Mouse (Mus musculus): ENCODE measurements around the gene Hmgn2. TPM values are rescaled to one million over a fixed set of nuclear protein-coding genes. Genes with fewer than 3 reads are reported as not detected.

Gene Hmgn2
- total and polyA plus RNA-seq, 2 experiments from 2014 or later: 197 to 867 TPM

GRCm38 (mm10) chr4:134011450-134012414 is 43.3 kb upstream of the Hmgn2 start:
- Histone ChIP-seq H3K27ac (ENCODE audit: low read depth) (no peak overlapping the region), H3K9ac (replicated peaks; ENCODE audit: low read depth, low read length) (no peak overlapping the region)

GRCm38 (mm10) chr4:134009709-134010108 is 41.3 kb upstream of the Hmgn2 start:
- Histone ChIP-seq H3K36me3 (replicated peaks; ENCODE audit: control insufficient read depth, insufficient read depth, low read length) (no peaks in the 10 kb centered on the region), H3K4me3 (ENCODE audit: low read depth, low read length) (no peak overlapping the region), H3K4me1 (ENCODE audit: control insufficient read depth, insufficient read depth) (peaks cover 14% of the 10 kb centered on the region), H3K27ac (ENCODE audit: low read depth) (no peak overlapping the region), H3K4me2 (ENCODE audit: low read depth, low read length) (no peak overlapping the region), H3K9ac (replicated peaks; ENCODE audit: low read depth, low read length) (no peak overlapping the region), H3K27me3 (ENCODE audit: control insufficient read depth, insufficient read depth, low read length) (no peaks in the 10 kb centered on the region; the same call in 1 of the 2 replicates), H3K9me3 (replicated peaks; ENCODE audit: control insufficient read depth, low read length) (no peaks in the 10 kb centered on the region)
- DNase-seq (ENCODE audit: low spot score) (no peak), ATAC-seq (ENCODE audit: insufficient read depth, low read depth) (no peak)
- WGBS: 73% methylated on average over 6 of the region's 6 CpGs
- TF ChIP-seq EP300 (IDR thresholded peaks at IDR 0.05; ENCODE audit: low read depth): no peak

More at GRCm38 (mm10) chr4:134011450-134012414, 43.3 kb upstream of the Hmgn2 start:
- no peak for ATAC-seq (ENCODE audit: insufficient read depth, low read depth)
- no peaks in the 10 kb centered on the region for H3K36me3 ChIP-seq (replicated peaks; ENCODE audit: control insufficient read depth, insufficient read depth, low read length)
- H3K4me3 ChIP-seq (ENCODE audit: low read depth, low read length): no peak overlapping the region
- no peak overlapping the region for H3K4me2 ChIP-seq (ENCODE audit: low read depth, low read length)
- H3K27me3 ChIP-seq (ENCODE audit: control insufficient read depth, insufficient read depth, low read length): peaks cover 13% of the 10 kb centered on the region
- H3K9me3 ChIP-seq (replicated peaks; ENCODE audit: control insufficient read depth, low read length): no peaks in the 10 kb centered on the region
- no peak for TF ChIP-seq CTCF (IDR thresholded peaks at IDR 0.05; ENCODE audit: low read depth)
- no peak for TF ChIP-seq EP300 (IDR thresholded peaks at IDR 0.05; ENCODE audit: low read depth)
- H3K4me1 ChIP-seq (ENCODE audit: control insufficient read depth, insufficient read depth): peaks cover 14% of the 10 kb centered on the region
- no peak for DNase-seq (ENCODE audit: low spot score)
- WGBS: 14% methylated on average over 16 of the region's 16 CpGs

- Histone ChIP-seq H3K4me2 (ENCODE audit: low read depth, low read length) (no peak overlapping the region), H3K27ac (ENCODE audit: low read depth) (no peak overlapping the region), H3K4me1 (ENCODE audit: control insufficient read depth, insufficient read depth) (peaks cover 5% of the 10 kb centered on the region; the same call in 1 of the 2 replicates), H3K36me3 (replicated peaks; ENCODE audit: control insufficient read depth, insufficient read depth, low read length) (no peaks in the 10 kb centered on the region), H3K9ac (replicated peaks; ENCODE audit: low read depth, low read length) (no peak overlapping the region), H3K4me3 (ENCODE audit: low read depth, low read length) (no peak overlapping the region), H3K9me3 (replicated peaks; ENCODE audit: control insufficient read depth, low read length) (no peaks in the 10 kb centered on the region), H3K27me3 (ENCODE audit: control insufficient read depth, insufficient read depth, low read length) (no peaks in the 10 kb centered on the region)
- ATAC-seq (ENCODE audit: insufficient read depth, low read depth) (no peak), DNase-seq (ENCODE audit: low spot score) (no peak)
- 92% methylated on average over 3 of the region's 3 CpGs for WGBS
- no peak for TF ChIP-seq EP300 (IDR thresholded peaks at IDR 0.05; ENCODE audit: low read depth)
- no peak for TF ChIP-seq CTCF (IDR thresholded peaks at IDR 0.05; ENCODE audit: low read depth)
Observed at GRCm38 (mm10) chr4:134006845-134007244, 38.4 kb upstream of the Hmgn2 start.

- ATAC-seq (ENCODE audit: insufficient read depth, low read depth): no peak
- WGBS: 49% methylated on average over 12 of the region's 12 CpGs
- Histone ChIP-seq H3K36me3 (replicated peaks; ENCODE audit: control insufficient read depth, insufficient read depth, low read length) (no peaks in the 10 kb centered on the region), H3K4me3 (ENCODE audit: low read depth, low read length) (no peak overlapping the region), H3K4me1 (ENCODE audit: control insufficient read depth, insufficient read depth) (no peaks in the 10 kb centered on the region), H3K4me2 (ENCODE audit: low read depth, low read length) (no peak overlapping the region), H3K27me3 (ENCODE audit: control insufficient read depth, insufficient read depth, low read length) (no peaks in the 10 kb centered on the region), H3K27ac (ENCODE audit: low read depth) (no peak overlapping the region), H3K9ac (replicated peaks; ENCODE audit: low read depth, low read length) (no peak overlapping the region), H3K9me3 (replicated peaks; ENCODE audit: control insufficient read depth, low read length) (no peaks in the 10 kb centered on the region)
- TF ChIP-seq EP300 (IDR thresholded peaks at IDR 0.05; ENCODE audit: low read depth) (no peak), CTCF (IDR thresholded peaks at IDR 0.05; ENCODE audit: low read depth) (no peak)
- no peak for DNase-seq (ENCODE audit: low spot score)
Observed at GRCm38 (mm10) chr4:134005581-134006358, 37.3 kb upstream of the Hmgn2 start.

GRCm38 (mm10) chr4:134002903-134003302 is 34.5 kb upstream of the Hmgn2 start:
- Histone ChIP-seq H3K27ac (ENCODE audit: low read depth) (no peak overlapping the region), H3K4me2 (ENCODE audit: low read depth, low read length) (no peak overlapping the region), H3K4me1 (ENCODE audit: control insufficient read depth, insufficient read depth) (peaks cover 8% of the 10 kb centered on the region), H3K27me3 (ENCODE audit: control insufficient read depth, insufficient read depth, low read length) (no peaks in the 10 kb centered on the region), H3K9ac (replicated peaks; ENCODE audit: low read depth, low read length) (no peak overlapping the region), H3K4me3 (ENCODE audit: low read depth, low read length) (no peak overlapping the region), H3K9me3 (replicated peaks; ENCODE audit: control insufficient read depth, low read length) (no peaks in the 10 kb centered on the region), H3K36me3 (replicated peaks; ENCODE audit: control insufficient read depth, insufficient read depth, low read length) (0 out of 2 replicates have a peak, but pooled peaks cover 2% of the 10 kb centered on the region)
- WGBS: 68% methylated on average over 5 of the region's 5 CpGs
- TF ChIP-seq CTCF (IDR thresholded peaks at IDR 0.05; ENCODE audit: low read depth) (no peak), EP300 (IDR thresholded peaks at IDR 0.05; ENCODE audit: low read depth) (no peak)
- no peak for DNase-seq (ENCODE audit: low spot score)
- no peak for ATAC-seq (ENCODE audit: insufficient read depth, low read depth)
